Mouse (Mus musculus) liver, postnatal 0 days (tissue): ENCODE data around the gene Kcnn1.

Source experiments
- CTCF ChIP-seq: sonication (generic); IDR thresholded peaks from 2 replicates; pipeline ENCODE4 v1.5.1; 2016; ENCODE audit warnings: antibody characterized with exemption, low read depth
- EP300 ChIP-seq: IDR thresholded peaks from 2 replicates; pipeline ENCODE4 v1.6.1; 2016; ENCODE audit warnings: antibody characterized with exemption, low read depth, mild to moderate bottlenecking

GRCm38 (mm10) chr8:70876382-70876781, 13.3 kb upstream of the Kcnn1 start:
- TF ChIP-seq EP300 (no peak), CTCF (no peak)
